Mouse (Mus musculus) spleen, postnatal 10 days (tissue): Measurements from ENCODE around the gene Gpx8.

Experiments used
- DNase-seq, 2 experiments: peaks; one replicate each; pipeline ENCODE4 v3.0.0; 2021 to 2022; ENCODE audit warnings: low spot score in 2 of 2

Gene Gpx8

GRCm38 (mm10) chr13:113046211-113046883, at the start of gene Gpx8:
Gene Gpx8 (minus strand): TSS chr13:113046410.
- no peak for DNase-seq

DNA sequence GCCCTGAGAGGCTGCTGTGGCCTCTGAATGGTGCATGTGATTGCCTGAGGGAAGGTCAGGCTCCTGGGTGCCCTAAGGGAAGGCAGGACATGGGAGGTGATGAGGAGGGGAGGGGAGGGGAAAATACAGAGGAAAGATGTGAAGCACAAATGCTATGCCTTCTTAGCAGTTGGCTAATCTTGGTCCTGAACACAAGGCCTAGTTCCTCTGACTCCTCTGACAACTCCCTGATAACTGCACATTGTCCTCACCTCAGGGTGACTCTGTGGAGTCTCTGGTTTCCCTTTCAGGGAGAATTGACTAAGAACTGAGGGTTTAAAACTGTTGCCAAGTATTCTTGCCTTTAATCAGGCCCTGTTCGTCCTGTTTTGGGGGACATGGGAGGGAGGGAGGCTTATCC, 48.4 kb upstream of the Gpx8 start:
- DNase-seq = no peak

DNA sequence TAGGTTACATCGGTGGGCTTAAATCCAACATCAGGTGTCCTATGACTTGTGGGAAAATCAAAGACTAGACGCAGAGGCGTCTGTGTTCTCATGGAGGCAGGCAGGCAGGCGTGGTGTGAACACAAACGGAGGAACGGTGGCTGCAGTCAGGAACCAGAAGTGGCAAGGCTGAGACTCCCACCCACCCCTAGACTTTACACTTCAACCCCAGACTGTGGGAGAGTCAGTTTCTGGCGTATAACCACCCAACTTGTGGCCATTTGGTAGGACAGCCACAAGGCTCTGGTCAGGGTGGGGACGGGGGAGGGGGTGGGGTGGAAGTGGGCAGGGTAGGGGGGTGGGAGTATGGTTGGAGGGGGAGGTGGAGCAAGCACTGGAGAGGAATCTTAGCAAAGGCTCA, 44.3 kb upstream of the Gpx8 start:
- DNase-seq = no peak

DNA sequence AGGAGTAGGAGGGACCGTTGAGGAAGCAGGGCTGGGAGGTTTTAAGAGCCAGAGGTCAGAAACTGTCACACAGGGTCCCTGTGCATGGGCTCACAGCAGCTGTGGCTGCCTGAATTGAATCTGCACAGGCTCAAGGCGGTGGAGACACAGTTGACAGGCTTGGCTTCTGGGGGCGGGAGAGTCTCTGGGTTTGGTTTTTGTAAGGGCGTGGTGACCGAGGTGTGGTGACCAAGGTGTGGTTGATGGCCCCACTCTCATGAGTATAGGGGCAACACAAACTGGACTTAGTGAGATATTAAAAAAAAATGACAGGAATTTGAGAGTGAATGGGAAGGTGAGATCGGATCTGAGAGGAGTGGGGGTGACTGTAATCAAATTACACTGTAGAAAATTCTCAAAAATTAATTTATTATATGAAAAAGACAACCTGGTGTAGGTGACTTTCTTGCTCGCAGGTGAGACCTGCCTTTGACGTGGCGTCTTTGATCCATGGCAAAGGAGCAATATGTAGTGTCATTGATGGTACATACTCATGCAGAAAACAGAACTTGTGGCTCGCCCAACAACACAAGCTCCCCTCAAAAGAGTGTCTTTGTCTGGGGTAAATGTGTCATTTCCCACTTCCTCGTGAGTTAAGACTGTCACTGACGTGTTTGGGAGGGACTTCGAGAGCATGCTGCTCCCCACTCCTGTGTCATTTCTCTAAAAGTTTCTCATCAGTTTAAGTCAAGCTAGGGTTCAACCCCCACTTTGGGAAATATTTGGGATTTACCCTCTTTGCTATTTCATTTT, 41.2 kb upstream of the Gpx8 start:
- no peak for DNase-seq

- no peak for DNase-seq
Measured at GRCm38 (mm10) chr13:113084732-113085131, 38.5 kb upstream of the Gpx8 start.

- no peak for DNase-seq
Measured at GRCm38 (mm10) chr13:113082101-113082500, 35.9 kb upstream of the Gpx8 start.

GRCm38 (mm10) chr13:113079021-113079420, 32.8 kb upstream of the Gpx8 start:
- no peak for DNase-seq

- no peak for DNase-seq
Measured at GRCm38 (mm10) chr13:113064542-113064941, 18.3 kb upstream of the Gpx8 start.

DNA sequence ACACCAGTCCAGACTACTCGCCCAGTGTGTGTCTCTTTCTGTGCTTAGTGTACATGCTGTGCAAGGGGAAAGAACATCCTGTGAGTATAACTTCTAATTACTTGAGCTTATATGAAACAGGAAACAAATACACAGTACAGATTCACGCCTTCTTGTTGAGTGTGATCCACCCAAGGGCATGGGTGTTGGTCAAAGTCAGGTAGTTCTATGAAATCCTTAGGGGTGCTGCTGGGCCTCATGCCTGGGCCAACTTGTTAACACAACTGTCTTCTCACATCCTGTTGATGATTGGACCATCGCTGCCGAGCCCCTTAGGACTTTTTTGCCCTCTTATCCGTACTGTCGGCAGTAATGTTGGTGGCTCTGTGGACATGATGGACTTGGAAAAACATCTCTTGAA, 15.5 kb upstream of the Gpx8 start:
- no peak for DNase-seq

- no peak for DNase-seq
Measured at GRCm38 (mm10) chr13:113055826-113056225, 9.6 kb upstream of the Gpx8 start.

GRCm38 (mm10) chr13:113054230-113054629, 8.0 kb upstream of the Gpx8 start:
- DNase-seq = no peak

GRCm38 (mm10) chr13:113047647-113048046, 1.4 kb upstream of the Gpx8 start:
- no peak for DNase-seq

DNA sequence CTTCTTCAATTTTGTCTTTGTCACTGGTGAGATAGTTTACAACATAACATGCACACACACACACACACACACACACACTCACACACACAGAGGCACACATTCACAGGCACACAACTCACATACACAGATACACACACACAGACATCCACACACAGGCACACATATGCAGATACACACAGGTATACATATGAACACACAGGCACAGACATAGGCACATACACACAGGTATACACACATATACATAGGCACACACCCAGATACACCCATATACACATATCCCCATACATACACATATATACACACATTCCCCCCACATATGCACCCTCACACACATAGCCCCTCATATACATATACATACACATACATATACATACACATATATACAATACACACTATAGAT, 808 bp upstream of the Gpx8 start:
- DNase-seq = no peak

DNA sequence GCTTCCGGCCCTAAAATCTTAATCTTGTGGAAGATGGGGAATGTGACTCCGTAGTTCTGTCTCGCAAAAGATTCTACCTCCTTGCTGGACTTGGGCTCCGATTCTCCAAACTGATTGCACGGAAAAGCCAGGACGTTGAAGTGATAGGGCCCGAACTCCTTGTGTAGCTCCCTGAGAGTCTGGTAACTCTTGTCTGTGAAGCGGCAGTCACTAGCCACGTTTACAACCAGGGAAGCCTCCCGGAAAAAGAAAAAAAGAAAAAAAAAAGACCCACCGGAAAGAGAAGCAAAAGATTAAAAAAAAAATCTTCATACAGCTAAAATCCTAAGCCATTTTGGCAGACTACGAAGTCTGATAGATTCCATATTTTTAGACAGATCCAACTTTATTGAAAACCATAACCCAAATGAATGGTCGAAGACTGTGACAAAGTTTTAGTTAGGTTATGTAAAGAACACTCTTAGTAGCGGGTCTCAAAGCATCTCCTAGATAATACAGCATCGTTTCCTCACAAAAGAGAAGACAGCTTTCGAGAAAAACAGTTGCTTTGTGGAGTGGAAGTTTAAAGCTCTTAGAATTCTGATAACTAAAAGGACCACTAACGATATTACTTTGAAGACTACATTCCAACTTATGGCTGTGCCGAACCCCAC, 626 bp downstream of the Gpx8 start:
- no peak for DNase-seq

GRCm38 (mm10) chr13:113044876-113045275, 1.3 kb downstream of the Gpx8 start:
- DNase-seq = no peak

DNA sequence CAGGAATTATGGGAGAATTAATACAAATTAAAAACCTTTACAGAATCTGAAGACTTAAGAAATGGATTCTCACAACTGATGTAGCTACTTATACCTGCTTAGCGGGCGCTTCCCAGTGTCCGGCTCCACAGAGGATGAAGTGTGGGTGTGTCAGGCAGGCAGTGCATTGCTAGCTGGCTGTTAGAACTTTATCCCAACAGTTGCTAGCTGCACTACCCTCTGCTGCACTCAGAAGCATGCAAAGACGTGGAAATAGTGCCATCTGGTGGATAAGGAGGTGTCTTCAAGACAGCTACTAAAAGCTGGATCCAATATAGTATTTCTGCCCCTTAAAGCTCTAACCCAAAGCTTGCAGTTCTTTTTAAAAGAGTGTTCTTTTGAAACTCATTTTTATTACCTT, 10.4 kb downstream of the Gpx8 start:
- DNase-seq = peak; percentile 33 to 63

DNA sequence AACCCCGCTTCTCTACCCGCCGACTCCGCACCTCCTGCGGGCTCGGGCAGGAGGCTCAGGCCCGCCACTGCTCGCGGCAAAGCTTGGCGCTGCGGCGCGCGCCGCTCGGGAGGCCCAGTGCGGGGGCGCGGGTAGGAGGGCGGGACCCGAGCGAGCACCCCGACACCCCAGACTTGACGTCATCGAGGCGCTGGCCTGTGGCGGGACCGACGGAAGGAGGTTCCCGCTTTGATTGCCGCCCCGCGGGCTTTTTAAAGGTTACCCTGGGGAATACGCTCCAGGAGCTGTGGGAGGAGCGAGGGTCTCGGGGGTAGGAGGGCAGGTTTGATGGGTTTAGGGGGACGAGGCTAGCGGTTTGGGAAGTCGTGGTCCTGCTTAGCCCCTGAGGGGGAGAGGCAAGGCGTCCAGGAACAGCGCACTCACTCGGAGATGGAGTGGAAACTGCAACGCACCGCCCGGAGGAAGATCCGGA, 11.2 kb downstream of the Gpx8 start, which contains the start of gene Cdc20b:
Cdc20b (plus strand) TSS at position 162 of the 472 bp plus-strand sequence.
- peak; percentile 35 to 59 for DNase-seq

GRCm38 (mm10) chr13:113034271-113034886, 11.8 kb downstream of the Gpx8 start:
- DNase-seq = no peak

GRCm38 (mm10) chr13:113032831-113033230, 13.4 kb downstream of the Gpx8 start:
- no peak for DNase-seq

GRCm38 (mm10) chr13:113031792-113032571, 14.2 kb downstream of the Gpx8 start:
- no peak for DNase-seq

DNA sequence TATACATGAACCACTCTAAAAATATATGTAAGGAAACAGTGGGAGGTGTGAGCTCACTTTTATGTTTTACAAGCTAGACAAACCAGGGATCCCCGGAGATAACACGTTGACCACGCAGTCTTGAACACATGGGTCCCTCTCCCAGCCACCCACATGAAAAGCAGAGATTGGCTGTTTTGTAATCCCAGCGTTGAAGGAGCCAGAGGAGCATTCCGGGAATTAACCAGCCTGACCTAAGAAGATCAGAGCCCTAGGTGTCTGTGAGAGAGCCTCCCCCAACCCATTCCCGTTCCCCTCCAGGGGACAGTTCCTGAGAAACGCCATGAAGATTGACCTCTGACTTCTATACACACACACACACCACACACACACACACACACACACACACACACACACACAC, 14.9 kb downstream of the Gpx8 start:
- no peak for DNase-seq
